ENCODE assay signal across 18 mouse cellular contexts in genomic region chr12:83925160-83925703, GRCm38 (mm10). TPM values are rescaled to one million over a fixed set of nuclear protein-coding genes. Genes with fewer than 3 reads are reported as not detected.
A peak's percentile ranks its signal among the peaks of the same experiment; 100 is the strongest.
DNase-seq lines count a peak whose midpoint lies in the region; ATAC-seq and TF ChIP-seq lines count a peak whose summit lies in the region.
"Had no signal": no experiment of that assay in that cellular context is flagged by ENCODE, and none has a peak within 500 bp of the region (broad histone marks: within the 10 kb centered on the region; RNA-seq: fewer than 3 reads in every experiment).

No protein-coding gene starts in this region.

- intact Hi-C loops in gastrocnemius, postnatal 14 days (cut with DNase I; ENCODE audit: low total_unique reads), result no loop called here

- H3K36me3 ChIP-seq in heart, embryonic 10.5 days, result no peaks in the 10 kb centered on the region
- H3K36me3 ChIP-seq in E14TG2a.4 (ENCODE audit: insufficient read depth, low read length), result no peaks in the 10 kb centered on the region
- H3K36me3 ChIP-seq in kidney, adult 2 months (ENCODE audit: control insufficient read depth, insufficient read depth, low read length), result no peaks in the 10 kb centered on the region
- no peaks in the 10 kb centered on the region for H3K36me3 ChIP-seq in liver, embryonic 11.5 days (ENCODE audit: control insufficient read depth, insufficient read depth, low read length)
- H3K36me3 ChIP-seq in midbrain, embryonic 16.5 days (ENCODE audit: control insufficient read depth, insufficient read depth, low read length), result no peaks in the 10 kb centered on the region
- H3K36me3 ChIP-seq: forebrain, embryonic 10.5 days; limb, embryonic 12.5 days; midbrain, embryonic 10.5 days had no signal

- no peaks in the 10 kb centered on the region for H3K27me3 ChIP-seq in heart, embryonic 10.5 days (ENCODE audit: insufficient read depth, poor library complexity, severe bottlenecking)
- no peaks in the 10 kb centered on the region for H3K27me3 ChIP-seq in E14TG2a.4 (ENCODE audit: insufficient read depth, low read length)
- H3K27me3 ChIP-seq in kidney, adult 2 months (replicated peaks; ENCODE audit: control insufficient read depth, insufficient read depth, low read length), result no peaks in the 10 kb centered on the region
- no peaks in the 10 kb centered on the region for H3K27me3 ChIP-seq in liver, embryonic 11.5 days (replicated peaks; ENCODE audit: control insufficient read depth, insufficient read depth, low read length)
- no peaks in the 10 kb centered on the region for H3K27me3 ChIP-seq in midbrain, embryonic 16.5 days (ENCODE audit: control insufficient read depth, insufficient read depth, low read depth, low read length)
- H3K27me3 ChIP-seq: limb, embryonic 12.5 days had no signal

- H3K4me1 ChIP-seq in heart, embryonic 10.5 days, result peaks cover 56% of the 10 kb centered on the region
- peaks cover 33% of the 10 kb centered on the region for H3K4me1 ChIP-seq in E14TG2a.4 (replicated peaks; ENCODE audit: low read depth, low read length)
- peaks cover 19% of the 10 kb centered on the region for H3K4me1 ChIP-seq in kidney, adult 2 months (ENCODE audit: control insufficient read depth, insufficient read depth, low read length)
- peaks cover 16% of the 10 kb centered on the region for H3K4me1 ChIP-seq in liver, embryonic 11.5 days (replicated peaks; ENCODE audit: control insufficient read depth, insufficient read depth, low read length)
- H3K4me1 ChIP-seq in midbrain, embryonic 16.5 days (ENCODE audit: control insufficient read depth, insufficient read depth, low read length), result peaks cover 9% of the 10 kb centered on the region

- no peak for DNase-seq in heart, embryonic 10.5 days (ENCODE audit: low spot score)
- no peak for DNase-seq in heart, adult 9 months (ENCODE audit: low spot score in 2 of 2)
- peak; percentile 58 for DNase-seq in kidney, adult 2 months
- peak; percentile 32 for DNase-seq in liver, embryonic 11.5 days (ENCODE audit: low spot score)
- no peak for DNase-seq in gastrocnemius, postnatal 14 days
- DNase-seq: B cell, adult 2 months; cerebellum, adult 9-11 months had no signal

- WGBS in heart, embryonic 10.5 days, result 32% methylated on average over 7 of the region's 7 CpGs
- 60% methylated on average over 7 of the region's 7 CpGs for WGBS in kidney, adult 2 months
- 52% methylated on average over 7 of the region's 7 CpGs for WGBS in liver, embryonic 11.5 days
- WGBS in midbrain, embryonic 16.5 days, result 63% methylated on average over 7 of the region's 7 CpGs

- no peak for ATAC-seq in liver, embryonic 11.5 days (replicated peaks; ENCODE audit: low FRiP score)
- no peak for ATAC-seq in midbrain, embryonic 16.5 days
- no peak for ATAC-seq in cerebellum, adult (ENCODE audit: insufficient number of reproducible peaks, low FRiP score, low TSS enrichment)
- ATAC-seq: activated CD4-positive, CD25-positive, alpha-beta regulatory T cell, adult 4 months had no signal

- peak overlapping the region; percentile 38 for H3K4me3 ChIP-seq in heart, embryonic 10.5 days
- H3K4me3 ChIP-seq in E14TG2a.4 (replicated peaks; ENCODE audit: low read length), result peak overlapping the region; percentile 27; the same call in 1 of the 2 replicates
- no peak overlapping the region for H3K4me3 ChIP-seq in kidney, adult 2 months (ENCODE audit: insufficient read depth, low read depth, low read length)
- no peak overlapping the region for H3K4me3 ChIP-seq in liver, embryonic 11.5 days (ENCODE audit: low read depth, low read length)
- H3K4me3 ChIP-seq in midbrain, embryonic 16.5 days (ENCODE audit: low read depth, low read length), result no peak overlapping the region
- H3K4me3 ChIP-seq: forebrain, embryonic 10.5 days; limb, embryonic 12.5 days; midbrain, embryonic 10.5 days had no signal

- H3K9me3 ChIP-seq in heart, embryonic 10.5 days, result no peaks in the 10 kb centered on the region
- no peaks in the 10 kb centered on the region for H3K9me3 ChIP-seq in E14TG2a.4 (ENCODE audit: low read length)
- H3K9me3 ChIP-seq in liver, embryonic 11.5 days (ENCODE audit: control insufficient read depth, low read length), result no peaks in the 10 kb centered on the region
- no peaks in the 10 kb centered on the region for H3K9me3 ChIP-seq in midbrain, embryonic 16.5 days (replicated peaks; ENCODE audit: control insufficient read depth, low read length, poor library complexity, severe bottlenecking)
- H3K9me3 ChIP-seq: forebrain, embryonic 10.5 days; limb, embryonic 12.5 days; midbrain, embryonic 10.5 days had no signal

- no peak for TF ChIP-seq CTCF in E14TG2a.4 (conservative IDR thresholded peaks at IDR 0.05; ENCODE audit: low read length)
- no peak for TF ChIP-seq CTCF in kidney, adult 2 months (conservative IDR thresholded peaks at IDR 0.05; ENCODE audit: insufficient read depth, insufficient read length, low read depth, low read length)

- no peak overlapping the region for H3K9ac ChIP-seq in liver, embryonic 11.5 days (ENCODE audit: low read depth, low read length)
- no peak overlapping the region for H3K9ac ChIP-seq in midbrain, embryonic 16.5 days (ENCODE audit: low read depth, low read length)
- H3K9ac ChIP-seq: hindbrain, embryonic 14.5 days; limb, embryonic 12.5 days had no signal

- peak overlapping the region; percentile 89 for H3K27ac ChIP-seq in heart, embryonic 10.5 days
- peak overlapping the region; percentile 56 for H3K27ac ChIP-seq in kidney, adult 2 months (ENCODE audit: insufficient read depth, low read depth, low read length)
- H3K27ac ChIP-seq in liver, embryonic 11.5 days (ENCODE audit: low read depth, low read length), result no peak overlapping the region
- H3K27ac ChIP-seq in midbrain, embryonic 16.5 days (ENCODE audit: low read length), result no peak overlapping the region
- H3K27ac ChIP-seq: forebrain, embryonic 10.5 days; hindbrain, embryonic 14.5 days; limb, embryonic 12.5 days; midbrain, embryonic 10.5 days had no signal

- TF ChIP-seq POLR2A in kidney, adult 2 months (IDR thresholded peaks at IDR 0.05; ENCODE audit: low read depth, low read length), result no peak

- peak overlapping the region; percentile 30 for H3K4me2 ChIP-seq in liver, embryonic 11.5 days
- no peak overlapping the region for H3K4me2 ChIP-seq in midbrain, embryonic 16.5 days (ENCODE audit: low read length)
- H3K4me2 ChIP-seq: hindbrain, embryonic 14.5 days; limb, embryonic 12.5 days had no signal

RNA-seq across cellular contexts. Expression of gene Numb, which starts 3.5 kb away (rescaled TPM):
- 38.8 and 39.1 TPM in 2 replicates for polyA plus RNA-seq in heart, embryonic 10.5 days (2016; fragmentation: Nextera tagmentation; extraction: Ambion mirVana)
- 63.7 and 76.5 TPM in 2 replicates for polyA plus RNA-seq in kidney, adult 2 months (2012; rRNA removed)
- polyA plus RNA-seq in liver, embryonic 11.5 days (2014; fragmentation: Nextera tagmentation; extraction: Ambion mirVana), result 25.2 and 26.8 TPM in 2 replicates
- polyA plus RNA-seq in midbrain, embryonic 16.5 days (2015; fragmentation: Nextera tagmentation; extraction: Ambion mirVana), result 14.2 and 16.7 TPM in 2 replicates
- total RNA-seq in gastrocnemius, postnatal 14 days (2021), result 10 to 100 TPM; 16.4 to 16.7 TPM

RNA-seq across cellular contexts. Expression of gene Riox1, which starts 25.2 kb away (rescaled TPM):
- polyA plus RNA-seq in heart, embryonic 10.5 days (2016; fragmentation: Nextera tagmentation; extraction: Ambion mirVana), result 12.3 and 19.4 TPM in 2 replicates
- polyA plus RNA-seq in kidney, adult 2 months (2012; rRNA removed), result 5.7 and 7.4 TPM in 2 replicates
- 24.7 and 25.2 TPM in 2 replicates for polyA plus RNA-seq in liver, embryonic 11.5 days (2014; fragmentation: Nextera tagmentation; extraction: Ambion mirVana)
- polyA plus RNA-seq in midbrain, embryonic 16.5 days (2015; fragmentation: Nextera tagmentation; extraction: Ambion mirVana), result 8.7 and 9.2 TPM in 2 replicates
- total RNA-seq in gastrocnemius, postnatal 14 days (2021), result 1 to 10 TPM; 3.3 to 3.7 TPM

RNA-seq across cellular contexts. Expression of gene Heatr4, which starts 59.4 kb away (rescaled TPM):
- not detected in 2 replicates for polyA plus RNA-seq in heart, embryonic 10.5 days (2016; fragmentation: Nextera tagmentation; extraction: Ambion mirVana)
- polyA plus RNA-seq in kidney, adult 2 months (2012; rRNA removed), result 0.04 TPM in 1 of 2 replicates, not detected in the other
- not detected in 2 replicates for polyA plus RNA-seq in liver, embryonic 11.5 days (2014; fragmentation: Nextera tagmentation; extraction: Ambion mirVana)
- polyA plus RNA-seq in midbrain, embryonic 16.5 days (2015; fragmentation: Nextera tagmentation; extraction: Ambion mirVana), result 0.06 TPM in 1 of 2 replicates, not detected in the other
- not detected for total RNA-seq in gastrocnemius, postnatal 14 days (2021)
- total RNA-seq: gastrocnemius, adult 18-20 months; MEL had no signal
- polyA plus RNA-seq: activated CD4-positive, CD25-positive, alpha-beta regulatory T cell, adult 4 months; embryonic facial prominence, embryonic 11.5 days; forebrain, embryonic 10.5 days; hindbrain, embryonic 14.5 days; limb, embryonic 12.5 days; midbrain, embryonic 10.5 days had no signal

Comparison
In these comparisons a context has a peak if more than half of its experiments do, and no peak if none do; other contexts are left out.
1. DNase-seq: peak in kidney, adult 2 months (single experiment) and liver, embryonic 11.5 days (single experiment); none in heart, embryonic 10.5 days (single experiment), heart, adult 9 months (0 of 2) and gastrocnemius, postnatal 14 days (single experiment).
2. H3K27ac ChIP-seq: peak in heart, embryonic 10.5 days (single experiment) and kidney, adult 2 months (single experiment); none in liver, embryonic 11.5 days (single experiment) and midbrain, embryonic 16.5 days (single experiment).
3. H3K4me3 ChIP-seq: peak in heart, embryonic 10.5 days (single experiment) and E14TG2a.4 (single experiment); none in kidney, adult 2 months (single experiment), liver, embryonic 11.5 days (single experiment) and midbrain, embryonic 16.5 days (single experiment).